Mouse (Mus musculus) liver, adult 2 months (tissue): ENCODE data around the gene Folh1.

Experiments used
- CTCF ChIP-seq: fragments of 200-500 bp; IDR thresholded peaks from 2 replicates; pipeline ENCODE4 v1.5.1; 2011; ENCODE audit warnings: low read depth, low read length, control low read depth
- POLR2A ChIP-seq: fragments of 200-500 bp; IDR thresholded peaks from 2 replicates; pipeline ENCODE4 v1.6.1; 2011; ENCODE audit warnings: low read length, control low read depth; ENCODE audit not compliant: insufficient read depth; ENCODE audit errors: extremely low read depth

DNA sequence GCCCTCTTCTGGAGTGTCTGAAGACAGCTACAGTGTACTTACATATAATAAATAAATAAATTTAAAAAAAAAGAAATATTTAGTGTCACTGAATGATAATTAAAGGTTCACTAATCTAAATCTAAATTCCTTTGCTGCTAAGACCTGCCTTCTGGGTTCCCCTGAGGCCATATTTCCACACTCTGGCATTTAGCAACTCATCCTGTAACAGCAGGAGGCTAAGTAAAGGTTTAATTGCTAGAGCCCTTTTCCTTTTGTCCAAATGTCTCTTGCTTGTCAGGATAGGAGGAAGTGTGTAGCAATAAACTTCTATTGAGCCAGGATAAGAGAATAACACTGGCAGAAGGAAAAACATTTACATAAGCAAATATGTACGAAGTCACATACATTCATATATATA lies 40.7 kb upstream of the Folh1 start:
- TF ChIP-seq POLR2A, result no peak
- no peak for TF ChIP-seq CTCF
